Mouse (Mus musculus) hematopoietic stem cell, adult 5-6 weeks (primary cell): ENCODE measurements around the gene Disc1. TPM values are rescaled to one million over a fixed set of nuclear protein-coding genes. Genes with fewer than 3 reads are reported as not detected.

Source experiments
- ATAC-seq, 2 experiments: fragments of 125-278 bp in 1 of 2; replicated peaks in 1 of 2; 2 replicates each; pipeline ENCODE4 v1.8.0; 2016 to 2017; ENCODE audit warnings: inconsistent platforms in 2 of 2, mild to moderate bottlenecking in 2 of 2, moderate number of reproducible peaks in 2 of 2, low read depth in 1 of 2, moderate TSS enrichment in 1 of 2; ENCODE audit not compliant: low FRiP score in 2 of 2, poor library complexity in 2 of 2, severe bottlenecking in 2 of 2, insufficient read depth in 1 of 2, low TSS enrichment in 1 of 2
- total RNA-seq: library from RNA; stranded (forward); fragments of 172-1452, 232-1000 nt; gene quantifications from 2 replicates; pipeline ENCODE4 v1.2.3, GENCODE M21; 2017

Gene Disc1
- total RNA-seq, 1 experiment from 2014 or later = 4.4 TPM

GRCm38 (mm10) chr8:125163491-125163890 lies 109.5 kb downstream of the Disc1 start:
- ATAC-seq = no peak

DNA sequence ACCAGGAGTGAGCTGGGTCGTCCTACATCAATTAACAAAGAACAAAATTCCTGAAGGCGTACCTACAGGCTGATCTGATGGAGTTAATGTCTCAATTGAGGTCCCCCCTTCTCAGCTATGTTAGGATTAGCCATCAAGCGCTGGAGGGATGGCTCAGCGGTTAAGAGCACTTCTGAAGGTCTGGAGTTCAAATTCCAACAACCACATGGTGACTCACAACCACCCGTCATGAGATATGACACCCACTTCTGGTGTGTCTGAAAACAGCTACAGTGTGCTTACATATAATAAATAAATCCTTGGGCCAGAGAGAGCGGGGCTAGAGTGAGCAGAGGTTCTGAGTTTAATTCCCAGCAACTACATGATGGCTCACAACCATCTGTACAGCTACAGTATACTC lies 109.9 kb downstream of the Disc1 start:
- no peak for ATAC-seq

- ATAC-seq = peak; percentile 56 to 86; a peak in 3 of 4 replicates
These were observed 111.8 kb downstream of the Disc1 start for GRCm38 (mm10) chr8:125165505-125166446.

- ATAC-seq = no peak
These were observed 112.5 kb downstream of the Disc1 start for GRCm38 (mm10) chr8:125166545-125166944.

DNA sequence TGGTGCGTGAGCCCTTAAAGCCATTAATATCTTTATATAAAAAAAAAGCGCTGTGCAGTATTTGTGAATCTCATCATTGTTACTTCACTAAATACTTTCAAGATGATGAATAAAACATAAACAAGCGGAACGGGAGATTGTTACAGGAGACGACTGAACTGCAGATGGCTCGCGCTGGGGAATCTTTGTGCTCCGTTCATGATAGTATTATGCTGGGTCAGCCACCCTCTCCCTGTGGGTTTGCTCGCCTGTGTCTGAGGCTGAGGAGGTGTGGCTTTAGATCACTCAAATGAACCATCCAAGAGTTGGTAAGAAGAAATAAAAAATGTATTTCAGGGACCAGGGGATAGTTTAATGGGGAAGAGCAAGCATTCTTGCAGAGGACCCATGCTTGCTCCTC lies 113.0 kb downstream of the Disc1 start:
- ATAC-seq = no peak

- no peak for ATAC-seq
These were observed 115.6 kb downstream of the Disc1 start for GRCm38 (mm10) chr8:125169628-125170027.

- ATAC-seq = no peak
These were observed 117.5 kb downstream of the Disc1 start for GRCm38 (mm10) chr8:125171531-125171930.

GRCm38 (mm10) chr8:125174237-125174636 lies 120.2 kb downstream of the Disc1 start:
- ATAC-seq = no peak

DNA sequence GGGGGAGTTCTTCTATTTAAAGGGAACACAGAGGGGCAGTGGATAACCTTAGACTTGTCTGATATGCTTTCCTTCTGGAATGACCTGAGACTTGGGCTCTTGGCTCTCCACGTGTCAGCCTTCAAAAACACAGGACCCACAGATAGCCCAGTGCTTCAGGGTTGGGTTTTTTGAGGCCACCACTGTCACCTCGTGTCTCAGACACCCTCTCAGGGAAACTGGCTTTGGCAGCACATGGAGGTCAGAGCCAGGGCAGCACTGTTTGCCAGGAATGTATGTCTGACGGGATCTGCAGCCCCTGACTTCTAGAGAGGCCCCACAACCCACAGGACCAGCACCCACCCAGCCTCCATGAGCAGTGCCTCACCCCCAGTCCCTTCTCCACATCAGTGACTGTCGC lies 120.9 kb downstream of the Disc1 start:
- ATAC-seq = no peak

- ATAC-seq = no peak
These were observed 121.7 kb downstream of the Disc1 start for GRCm38 (mm10) chr8:125175661-125176060.

GRCm38 (mm10) chr8:125177091-125177490 lies 123.1 kb downstream of the Disc1 start:
- no peak for ATAC-seq

GRCm38 (mm10) chr8:125177958-125178357 lies 124.0 kb downstream of the Disc1 start:
- no peak for ATAC-seq

GRCm38 (mm10) chr8:125183548-125184451 lies 129.8 kb downstream of the Disc1 start:
- peak; percentile 62 to 78 for ATAC-seq

GRCm38 (mm10) chr8:125184452-125184817 lies 130.4 kb downstream of the Disc1 start:
- ATAC-seq = no peak

GRCm38 (mm10) chr8:125184881-125185280 lies 130.9 kb downstream of the Disc1 start:
- no peak for ATAC-seq

GRCm38 (mm10) chr8:125187044-125187443 lies 133.0 kb downstream of the Disc1 start:
- ATAC-seq = no peak

GRCm38 (mm10) chr8:125193701-125194100 lies 139.7 kb downstream of the Disc1 start:
- no peak for ATAC-seq

DNA sequence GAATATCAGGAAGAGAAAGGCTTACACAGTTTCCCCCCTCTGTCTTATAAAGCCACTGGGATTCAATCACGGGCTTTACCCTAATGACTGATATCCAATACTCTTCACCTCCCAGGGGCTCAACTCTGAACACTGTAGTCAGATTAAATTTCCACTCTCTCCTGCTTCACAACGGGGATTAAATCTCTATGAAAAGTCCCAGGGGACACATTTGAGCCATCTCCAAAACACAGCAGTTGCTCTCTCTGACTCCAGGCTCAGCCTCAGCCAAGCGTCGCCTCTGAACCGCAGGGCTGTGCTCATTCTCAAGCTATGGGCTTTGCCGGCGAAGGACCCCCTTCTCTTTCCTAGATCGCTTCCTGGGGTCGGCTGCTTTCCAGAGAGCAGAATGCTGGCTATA lies 141.1 kb downstream of the Disc1 start:
- ATAC-seq = no peak
